Mouse (Mus musculus) neural tube, embryonic 14.5 days (tissue): ENCODE data around the gene Ube2q1. TPM values are rescaled to one million over a fixed set of nuclear protein-coding genes. Genes with fewer than 3 reads are reported as not detected.
"Not testable (repeated sequence)": the region's sequence is repeated elsewhere in the genome, so short reads cannot be mapped to it uniquely, and the experiment has no call there.

Source experiments
- ATAC-seq: fragments of 200-750 bp; cut with Nextera tagmentation; 2 replicates; pipeline ENCODE4 v1.8.0; 2017; ENCODE audit warnings: low read depth, mild to moderate bottlenecking, moderate TSS enrichment, moderate library complexity
- H3K27ac ChIP-seq: fragments of 300-500 bp; sonication (generic); 2 replicates; pipeline ENCODE4 v1.5.1; 2014; ENCODE audit warnings: low read depth, mild to moderate bottlenecking, control low read depth, low read length, moderate library complexity, mixed read lengths
- H3K27me3 ChIP-seq: fragments of 300-500 bp; sonication (generic); 2 replicates; pipeline ENCODE4 v1.6.1; 2014; ENCODE audit warnings: low read length; ENCODE audit not compliant: control insufficient read depth, insufficient read depth
- H3K36me3 ChIP-seq: fragments of 300-500 bp; sonication (generic); 2 replicates; pipeline ENCODE4 v1.6.1; 2014; ENCODE audit warnings: low read length, mixed read lengths; ENCODE audit not compliant: control insufficient read depth, insufficient read depth
- H3K4me1 ChIP-seq: fragments of 300-500 bp; sonication (generic); 2 replicates; pipeline ENCODE4 v1.6.1; 2014; ENCODE audit warnings: low read length; ENCODE audit not compliant: control insufficient read depth, insufficient read depth
- H3K4me2 ChIP-seq: fragments of 300-500 bp; sonication (generic); 2 replicates; pipeline ENCODE4 v1.6.1; 2014; ENCODE audit warnings: mild to moderate bottlenecking, low read depth, low read length, control low read depth
- H3K4me3 ChIP-seq: fragments of 300-500 bp; sonication (generic); 2 replicates; pipeline ENCODE4 v1.5.1; 2014; ENCODE audit warnings: low read depth, low read length, control low read depth, mixed read lengths
- H3K9ac ChIP-seq: fragments of 300-500 bp; sonication (generic); replicated peaks from 2 replicates; pipeline ENCODE4 v1.6.1; 2014; ENCODE audit warnings: low read depth, mild to moderate bottlenecking, control low read depth, low read length, mixed read lengths
- H3K9me3 ChIP-seq: fragments of 300-500 bp; sonication (generic); 2 replicates; pipeline ENCODE4 v1.6.1; 2016; ENCODE audit warnings: low read length; ENCODE audit not compliant: control insufficient read depth
- WGBS: fragments of 180-500 bp; shearing (Covaris S2); extraction: QIAGEN DNeasy Blood & Tissue Kit; methylation state at CpG from one replicate; pipeline ENCODE4 v1.1.7; 2014; 5-methylcytosine and 5-hydroxymethylcytosine counted together
- polyA plus RNA-seq: library from polyadenylated mRNA; unstranded; fragments of >200 nt; fragmentation: Nextera tagmentation; extraction: Ambion mirVana; gene quantifications from 2 replicates; pipeline ENCODE4 v1.2.1, GENCODE M21; 2014

The Ube2q1 gene
- polyA plus RNA-seq, 1 experiment from 2014 or later, result 19.6 TPM

DNA sequence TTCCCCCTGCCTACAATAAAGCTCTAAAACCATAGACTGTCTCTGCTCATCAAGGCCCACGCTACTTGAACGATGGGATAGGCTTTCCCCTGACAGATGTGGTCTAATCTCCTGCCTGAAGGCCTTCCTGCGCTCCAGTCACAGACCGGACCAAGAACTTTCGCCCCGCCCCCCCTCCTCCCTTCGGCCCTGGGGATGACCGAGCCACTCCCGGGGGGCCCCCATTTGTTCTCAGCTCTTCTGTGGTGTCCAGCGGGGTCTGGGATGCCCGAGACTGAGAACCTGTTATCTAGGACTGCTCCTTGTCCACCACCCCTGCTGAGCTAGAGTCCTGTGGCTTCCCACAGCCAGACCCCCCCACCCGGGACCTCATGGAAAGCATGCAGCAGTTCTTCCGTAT is 26.1 kb downstream of the Ube2q1 start:
- no peak overlapping the region for H3K4me2 ChIP-seq

DNA sequence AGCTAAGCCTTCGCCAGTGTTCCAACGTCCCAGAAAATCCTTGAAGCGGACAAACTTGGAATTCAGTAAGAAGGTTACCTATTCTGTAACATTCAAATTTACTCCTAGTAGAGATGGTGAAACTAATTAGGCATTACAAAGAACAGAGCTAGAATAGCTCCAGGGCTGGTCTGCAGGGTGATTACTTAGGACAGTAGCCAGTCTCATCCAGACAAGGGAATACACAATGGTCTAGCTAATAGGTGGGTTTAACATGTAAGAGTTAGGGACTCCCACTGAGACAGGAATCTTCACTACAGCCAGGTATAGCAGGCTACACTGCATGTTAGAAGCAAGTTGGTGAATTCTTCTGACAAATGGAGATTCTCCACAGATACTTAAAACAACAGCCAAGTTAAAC is 26.7 kb downstream of the Ube2q1 start:
- not testable (repeated sequence) for H3K36me3 ChIP-seq, H3K27me3 ChIP-seq, H3K4me3 ChIP-seq, ATAC-seq, H3K27ac ChIP-seq, H3K9ac ChIP-seq, H3K4me2 ChIP-seq, H3K4me1 ChIP-seq, H3K9me3 ChIP-seq
- 43% methylated on average over 3 of the region's 3 CpGs for WGBS

More for the DNA sequence above, 26.1 kb downstream of the Ube2q1 start:
- Histone ChIP-seq H3K36me3 (no peaks in the 10 kb centered on the region), H3K4me3 (no peak overlapping the region), H3K27me3 (no peaks in the 10 kb centered on the region), H3K27ac (no peak overlapping the region), H3K9ac (no peak overlapping the region), H3K4me1 (no peaks in the 10 kb centered on the region), H3K9me3 (no peaks in the 10 kb centered on the region)
- WGBS, result 6% methylated on average over 13 of the region's 13 CpGs
- no peak for ATAC-seq

DNA sequence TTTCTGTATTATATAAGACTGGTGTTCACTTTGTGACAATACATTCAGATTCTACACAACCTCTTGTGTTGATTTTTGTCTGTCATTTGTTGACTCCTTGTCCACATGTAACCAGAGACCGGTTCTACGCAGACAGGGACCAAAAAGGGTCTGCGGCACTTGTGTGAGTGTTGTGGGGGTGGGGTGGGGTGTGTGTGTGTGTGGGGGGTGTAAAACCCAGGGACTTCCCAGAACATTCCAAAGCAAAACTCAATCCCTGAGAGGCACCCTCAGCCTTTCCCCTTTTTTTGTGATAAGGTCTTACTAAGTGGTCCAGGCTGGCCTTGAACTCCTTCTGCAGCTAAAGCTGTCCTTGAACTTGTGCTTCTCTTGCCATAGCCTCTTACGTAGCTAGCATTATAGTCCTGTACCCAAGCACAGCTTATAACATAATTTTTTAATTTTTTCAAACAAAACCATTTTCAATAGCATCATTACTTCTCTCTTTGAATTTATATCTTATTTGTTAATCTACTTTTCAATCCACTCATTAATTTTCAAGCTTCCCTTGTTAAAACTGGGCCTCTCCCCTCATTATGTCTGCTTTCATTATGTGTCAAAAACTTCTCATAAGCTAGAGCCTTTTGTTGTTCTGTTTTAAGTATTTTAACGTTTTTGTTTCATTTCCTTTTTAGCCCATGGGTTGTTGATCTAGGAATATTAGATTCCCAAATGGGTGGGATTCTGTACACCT is 27.5 kb downstream of the Ube2q1 start:
- Histone ChIP-seq H3K4me3 (no peak overlapping the region), H3K27ac (no peak overlapping the region), H3K4me2 (no peak overlapping the region), H3K27me3 (no peaks in the 10 kb centered on the region), H3K9me3 (no peaks in the 10 kb centered on the region), H3K9ac (no peak overlapping the region), H3K4me1 (no peaks in the 10 kb centered on the region), H3K36me3 (no peaks in the 10 kb centered on the region)
- WGBS, result 70% methylated on average over 5 of the region's 5 CpGs
- no peak for ATAC-seq

DNA sequence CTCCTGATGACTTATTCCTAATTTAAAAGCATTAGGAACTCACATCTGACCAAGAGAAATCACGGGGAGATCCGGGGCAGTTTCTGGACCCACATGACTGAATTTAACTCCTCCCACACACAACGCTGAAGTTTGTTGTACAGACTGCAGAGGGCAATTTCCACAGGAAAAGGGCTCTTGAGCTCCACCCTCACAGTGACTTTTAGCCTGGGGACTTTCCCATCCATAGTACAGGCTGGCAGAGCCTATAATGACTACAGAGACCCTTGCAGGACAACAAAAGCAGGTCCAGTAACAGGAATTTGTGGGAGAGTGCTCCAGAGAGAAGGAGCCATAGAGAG is 28.1 kb downstream of the Ube2q1 start:
- H3K4me1 ChIP-seq, result no peaks in the 10 kb centered on the region
- ATAC-seq, result no peak
- no peaks in the 10 kb centered on the region for H3K36me3 ChIP-seq
- H3K27ac ChIP-seq, result no peak overlapping the region
- H3K9ac ChIP-seq, result no peak overlapping the region
- H3K27me3 ChIP-seq, result no peaks in the 10 kb centered on the region
- no peaks in the 10 kb centered on the region for H3K9me3 ChIP-seq
- H3K4me2 ChIP-seq, result no peak overlapping the region
- H3K4me3 ChIP-seq, result no peak overlapping the region
- WGBS, result 44% methylated on average over 3 of the region's 3 CpGs

DNA sequence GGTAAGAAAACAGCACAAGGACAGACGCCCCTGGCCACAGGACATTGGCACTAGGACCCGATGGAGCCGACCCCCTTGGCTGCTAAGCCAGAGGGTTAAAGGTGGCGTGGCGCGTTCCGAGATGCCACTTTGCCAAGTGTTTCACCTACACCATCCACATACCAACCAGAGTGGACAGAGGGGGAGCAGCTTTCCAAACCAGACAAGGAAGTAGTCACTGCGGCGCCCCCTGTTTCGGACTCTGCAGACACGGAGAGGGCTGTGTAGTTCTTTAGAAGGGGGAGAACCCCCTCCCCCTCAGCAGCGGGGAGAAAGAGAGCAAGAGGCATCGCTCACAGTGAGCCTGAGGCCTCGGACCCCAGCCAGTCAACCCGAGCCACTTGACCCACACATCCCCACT is 29.5 kb downstream of the Ube2q1 start:
- Histone ChIP-seq H3K9me3 (no peaks in the 10 kb centered on the region), H3K4me2 (no peak overlapping the region), H3K36me3 (no peaks in the 10 kb centered on the region), H3K4me3 (no peak overlapping the region), H3K9ac (no peak overlapping the region), H3K4me1 (no peaks in the 10 kb centered on the region), H3K27ac (no peak overlapping the region), H3K27me3 (no peaks in the 10 kb centered on the region)
- no peak for ATAC-seq
- WGBS, result 73% methylated on average over 15 of the region's 15 CpGs

DNA sequence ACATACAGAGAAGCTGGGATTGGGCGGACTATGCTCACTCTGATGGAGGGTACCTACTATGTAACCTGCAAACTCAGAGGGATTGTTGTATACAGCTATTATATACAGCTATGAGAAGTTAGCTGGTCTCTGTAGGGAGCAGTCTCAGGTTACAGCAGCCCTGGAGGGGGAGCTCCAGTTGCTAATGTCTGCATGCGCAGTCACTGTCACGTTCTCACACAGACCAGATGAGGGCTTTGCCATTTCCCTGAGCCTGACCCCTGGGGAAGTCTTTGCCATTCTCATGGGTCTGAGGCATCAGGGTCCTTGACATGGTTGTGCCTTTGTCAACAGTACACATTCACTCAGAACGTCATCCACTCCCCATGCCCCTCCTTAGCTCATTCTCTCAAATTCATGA is 31.8 kb downstream of the Ube2q1 start:
- Histone ChIP-seq H3K9me3 (no peaks in the 10 kb centered on the region), H3K27me3 (no peaks in the 10 kb centered on the region), H3K4me1 (no peaks in the 10 kb centered on the region), H3K4me2 (no peak overlapping the region), H3K36me3 (no peaks in the 10 kb centered on the region), H3K4me3 (no peak overlapping the region), H3K9ac (no peak overlapping the region), H3K27ac (no peak overlapping the region)
- WGBS, result 78% methylated on average over 4 of the region's 4 CpGs
- no peak for ATAC-seq

DNA sequence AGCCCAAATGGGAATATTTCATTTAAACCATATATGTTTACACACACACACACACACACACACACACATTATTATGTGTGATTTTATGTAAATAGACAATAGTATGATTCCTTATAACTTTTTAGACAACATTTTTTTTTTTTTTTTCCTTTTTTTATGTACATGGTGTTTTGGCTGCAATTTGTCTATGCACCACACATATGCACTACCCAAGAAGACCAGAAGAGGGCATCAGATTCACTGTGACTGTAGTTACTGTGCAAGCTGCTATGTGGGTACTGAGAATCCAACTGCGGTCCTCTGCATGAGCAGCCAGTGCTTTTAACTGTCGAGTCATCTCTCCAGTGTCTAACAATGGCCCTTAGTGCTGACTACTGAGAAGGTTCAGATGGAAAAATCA is 33.3 kb downstream of the Ube2q1 start:
- no peaks in the 10 kb centered on the region for H3K9me3 ChIP-seq
- H3K27me3 ChIP-seq, result no peaks in the 10 kb centered on the region
- H3K4me3 ChIP-seq, result no peak overlapping the region
- WGBS, result 98% methylated on average over 2 of the region's 2 CpGs
- H3K36me3 ChIP-seq, result no peaks in the 10 kb centered on the region
- no peak overlapping the region for H3K27ac ChIP-seq
- H3K9ac ChIP-seq, result no peak overlapping the region
- no peak for ATAC-seq
- H3K4me2 ChIP-seq, result no peak overlapping the region
- no peaks in the 10 kb centered on the region for H3K4me1 ChIP-seq

DNA sequence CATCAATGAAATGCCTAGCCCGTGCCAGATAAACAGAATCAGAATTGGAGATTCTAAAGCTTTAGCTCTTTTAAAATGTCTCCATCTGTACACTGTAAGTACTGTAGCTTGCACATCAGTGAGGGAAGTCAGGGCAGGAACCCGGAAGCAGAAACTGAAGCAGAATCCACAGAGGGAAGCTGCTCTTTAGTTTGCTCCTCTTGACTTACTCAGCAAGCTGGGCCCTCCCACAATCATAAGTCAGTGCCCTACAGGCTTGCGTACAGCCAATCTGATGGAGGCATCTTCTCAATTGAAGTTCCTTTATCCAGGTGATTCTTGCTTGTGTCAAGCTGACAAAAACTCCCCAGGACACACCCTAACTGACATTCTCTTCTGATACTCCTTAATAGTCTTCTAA is 33.8 kb downstream of the Ube2q1 start:
- Histone ChIP-seq H3K36me3 (no peaks in the 10 kb centered on the region), H3K9me3 (no peaks in the 10 kb centered on the region), H3K4me1 (no peaks in the 10 kb centered on the region), H3K9ac (no peak overlapping the region), H3K4me2 (no peak overlapping the region), H3K27ac (no peak overlapping the region), H3K4me3 (no peak overlapping the region), H3K27me3 (no peaks in the 10 kb centered on the region)
- ATAC-seq, result no peak
- 96% methylated on average over 3 of the region's 3 CpGs for WGBS

DNA sequence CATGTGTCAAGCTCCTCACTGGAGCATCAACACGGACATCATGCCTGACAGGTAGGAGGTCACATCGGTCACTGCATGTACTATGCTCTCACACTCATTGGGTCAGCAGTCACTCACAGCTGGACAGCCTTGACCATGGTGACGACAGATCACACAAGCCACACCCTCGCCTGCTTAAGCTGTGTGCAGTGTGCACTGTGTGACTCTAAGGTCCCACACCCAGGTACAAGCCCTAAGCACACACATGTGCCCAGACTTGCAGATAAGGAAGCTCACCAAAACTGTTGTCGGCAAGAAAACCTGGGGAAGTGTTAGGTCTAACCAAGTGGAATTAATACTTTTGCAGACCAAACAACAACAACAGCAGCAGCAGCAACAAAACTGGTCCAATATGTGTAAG is 34.5 kb downstream of the Ube2q1 start:
- Histone ChIP-seq H3K9ac (no peak overlapping the region), H3K4me1 (no peaks in the 10 kb centered on the region), H3K36me3 (no peaks in the 10 kb centered on the region), H3K4me2 (no peak overlapping the region), H3K9me3 (no peaks in the 10 kb centered on the region), H3K27me3 (no peaks in the 10 kb centered on the region), H3K4me3 (no peak overlapping the region), H3K27ac (no peak overlapping the region)
- ATAC-seq, result no peak
- WGBS, result 84% methylated on average over 5 of the region's 5 CpGs
